Mouse (Mus musculus) heart, postnatal 10 days (tissue): Measurements from ENCODE around the gene Vsig8. TPM values are rescaled to one million over a fixed set of nuclear protein-coding genes. Genes with fewer than 3 reads are reported as not detected.

Experiments used
- DNase-seq, 2 experiments: peaks; one replicate each; pipeline ENCODE4 v3.0.0; 2021
- intact Hi-C: fragments of 180-260 bp; cut with DNase I; formaldehyde crosslinking; loops from one replicate; pipeline ENCODE4 v1.15.1; 2025
- total RNA-seq, 2 experiments: library from RNA; stranded (reverse); gene quantifications; 2 replicates each; pipeline ENCODE4 v1.2.3; 2021

Vsig8 gene
- total RNA-seq, 2 experiments from 2014 or later = 0.24 TPM; not detected in 1

DNA sequence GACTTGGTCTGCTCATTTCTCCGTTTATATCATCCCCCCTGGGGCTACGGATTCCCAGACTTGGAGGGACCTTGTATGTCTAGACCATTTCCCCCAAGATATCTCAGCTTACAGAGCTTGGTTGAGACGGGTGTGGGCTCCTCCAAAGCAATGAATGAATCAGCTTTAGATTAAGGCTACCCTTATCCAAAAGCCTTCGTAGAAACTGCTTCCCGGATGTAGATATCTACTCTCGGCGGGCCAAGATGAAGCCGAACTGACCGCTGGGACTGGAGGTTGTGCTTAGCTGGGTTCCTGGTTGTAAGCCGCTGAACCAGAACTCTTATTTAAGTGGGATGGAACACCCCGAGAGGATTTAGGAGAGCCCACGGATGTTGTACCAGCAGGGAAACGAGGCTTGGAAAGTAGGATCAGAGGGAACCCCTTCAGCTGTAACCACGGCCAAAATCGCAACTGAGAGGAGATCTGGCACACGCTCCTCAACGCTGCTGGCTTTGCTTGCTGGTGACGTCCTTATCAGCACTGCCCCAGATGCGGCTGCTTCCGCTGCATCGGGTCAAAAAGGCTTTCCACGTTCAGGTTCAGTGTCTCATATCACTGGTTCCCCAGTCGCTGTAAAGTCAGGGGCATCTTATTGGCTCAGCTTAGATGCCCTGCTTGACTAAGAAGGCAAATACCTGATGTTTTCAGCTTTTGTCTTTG lies 29.2 kb upstream of the Vsig8 start:
- intact Hi-C loops = no loop called here

DNA sequence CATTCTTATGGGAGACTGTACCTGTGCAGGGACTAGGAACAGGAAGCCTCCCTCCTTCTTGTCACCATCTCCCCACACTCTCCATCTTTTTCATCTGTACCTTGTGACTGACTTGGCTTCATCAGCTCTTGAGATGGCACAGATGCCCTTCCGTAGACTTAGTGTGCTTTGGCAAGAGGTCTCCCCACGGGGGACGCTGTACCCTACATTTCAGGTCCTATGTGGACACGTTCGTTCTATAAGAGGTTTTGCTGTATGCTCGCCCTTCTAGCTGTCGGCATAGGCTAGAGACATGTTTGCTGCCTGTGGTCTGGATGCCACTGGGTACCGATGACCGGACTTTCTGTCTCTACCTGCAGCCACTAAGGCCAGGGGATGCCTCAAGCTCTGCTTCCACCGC lies 28.3 kb upstream of the Vsig8 start:
- intact Hi-C loops = no loop called here
- DNase-seq = no peak

More for the DNA sequence above, 29.2 kb upstream of the Vsig8 start:
- DNase-seq = peak; percentile 71 to 80

GRCm38 (mm10) chr1:172528701-172529100 lies 27.0 kb upstream of the Vsig8 start:
- peak; percentile 93 to 98 for DNase-seq
- intact Hi-C loops = loop anchor here (1.0 kb wide), 3 partner anchors 35 to 105 kb away; no protein-coding TSS in a partner anchor

GRCm38 (mm10) chr1:172530544-172531220 lies 25.1 kb upstream of the Vsig8 start:
- intact Hi-C loops = no loop called here
- DNase-seq = peak in 1 of 2 experiments; percentile 36

DNA sequence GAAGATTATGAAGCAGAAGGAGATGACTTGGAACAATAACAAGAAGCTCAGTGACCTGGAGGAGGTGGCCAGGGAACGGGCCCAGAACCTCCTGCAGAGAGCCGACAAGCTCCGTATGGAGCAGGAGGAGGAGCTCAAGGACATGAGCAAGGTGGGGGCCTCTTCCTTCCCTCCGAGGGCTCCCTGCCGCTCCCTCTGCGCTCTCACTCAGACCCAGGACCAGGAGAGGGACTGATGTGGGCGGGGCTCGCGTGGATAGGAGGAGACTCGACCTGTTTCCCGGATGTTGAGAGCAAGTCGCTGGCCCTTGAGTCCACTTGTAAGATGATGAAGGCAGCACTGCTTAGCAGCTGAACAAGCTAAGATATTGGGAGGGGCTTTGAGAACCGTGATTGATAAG lies 23.2 kb upstream of the Vsig8 start:
- DNase-seq = peak in 1 of 2 experiments; percentile 38
- intact Hi-C loops = loop anchor here (2.0 kb wide), 1 partner anchor 16 kb away; no protein-coding TSS in a partner anchor

- DNase-seq = no peak
- intact Hi-C loops = no loop called here
Observed at GRCm38 (mm10) chr1:172535116-172535515, 20.6 kb upstream of the Vsig8 start.

DNA sequence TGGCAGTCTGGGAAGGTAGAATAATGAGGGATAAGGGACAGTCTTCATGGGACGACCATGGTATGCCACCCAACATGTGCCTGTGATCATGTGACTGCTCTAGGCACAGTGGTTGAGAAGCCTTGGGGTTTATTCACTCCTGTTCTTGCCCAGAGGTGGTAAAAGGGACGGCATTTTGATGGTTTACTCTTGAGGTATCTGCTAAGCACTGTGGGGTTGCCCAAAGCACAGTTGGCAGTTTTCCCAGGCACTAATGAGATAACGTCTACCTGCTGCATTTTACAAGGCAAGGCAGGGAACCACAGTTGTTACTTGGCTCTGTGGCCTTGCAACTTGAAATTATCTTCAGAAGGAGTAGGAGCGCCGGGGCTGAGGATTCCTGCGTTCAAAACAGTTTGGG lies 15.9 kb upstream of the Vsig8 start:
- DNase-seq = no peak
- intact Hi-C loops = no loop called here

- no peak for DNase-seq
Observed at GRCm38 (mm10) chr1:172540283-172540820, 15.4 kb upstream of the Vsig8 start.

GRCm38 (mm10) chr1:172546062-172546461 lies 9.7 kb upstream of the Vsig8 start:
- intact Hi-C loops = no loop called here
- DNase-seq = no peak

More at GRCm38 (mm10) chr1:172540283-172540820, 15.4 kb upstream of the Vsig8 start:
- intact Hi-C loops = no loop called here

DNA sequence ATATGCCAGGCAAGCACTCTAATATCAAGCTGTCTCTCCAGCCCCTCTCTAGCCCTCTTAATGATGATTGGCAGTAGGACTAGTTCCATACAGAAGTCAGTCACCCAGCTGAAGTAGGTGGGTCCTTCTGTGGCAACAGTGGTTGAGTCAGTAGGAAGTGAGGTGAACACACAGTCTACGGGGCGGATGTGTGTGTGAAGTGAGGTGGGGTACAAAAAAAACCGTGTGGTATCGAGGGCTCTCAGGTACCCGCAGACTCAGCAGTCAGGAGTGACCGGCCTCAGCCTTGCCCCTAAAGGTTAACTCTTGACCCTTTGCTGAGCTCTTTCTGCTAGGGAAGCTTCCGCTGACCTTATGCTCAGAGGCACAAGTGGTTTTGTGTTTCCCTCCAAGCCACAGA lies 7.2 kb upstream of the Vsig8 start:
- intact Hi-C loops = loop anchor here (2.0 kb wide), 1 partner anchor 16 kb away; no protein-coding TSS in a partner anchor
- DNase-seq = no peak

DNA sequence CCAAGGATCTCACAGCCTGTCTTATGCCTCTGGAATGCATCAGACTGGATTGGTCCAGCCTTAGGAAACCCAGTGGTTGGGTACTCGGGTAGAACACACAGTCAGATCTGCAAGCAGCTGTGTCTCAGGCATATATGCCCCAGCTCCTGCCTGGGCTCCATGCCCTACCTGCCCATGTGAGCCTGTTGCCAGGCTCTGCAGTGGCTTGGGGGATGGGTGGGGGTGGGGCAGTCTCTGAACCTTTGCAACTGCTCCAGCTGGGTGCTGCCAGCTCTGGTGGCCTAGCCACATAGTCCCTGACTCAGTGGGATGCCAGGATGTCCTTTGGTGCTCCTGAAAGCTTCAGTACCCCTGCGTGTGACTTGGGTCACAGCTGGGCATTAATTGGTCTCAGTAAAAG lies 6.4 kb upstream of the Vsig8 start:
- no peak for DNase-seq
- intact Hi-C loops = loop anchor here (2.0 kb wide), 1 partner anchor 17 kb away; no protein-coding TSS in a partner anchor

- no peak for DNase-seq
- intact Hi-C loops = loop anchor here (2.0 kb wide), 1 partner anchor 17 kb away; no protein-coding TSS in a partner anchor
Observed at GRCm38 (mm10) chr1:172549717-172550116, 6.0 kb upstream of the Vsig8 start.

GRCm38 (mm10) chr1:172550551-172550951 lies 5.2 kb upstream of the Vsig8 start:
- intact Hi-C loops = no loop called here
- DNase-seq = peak; percentile 58 to 64

DNA sequence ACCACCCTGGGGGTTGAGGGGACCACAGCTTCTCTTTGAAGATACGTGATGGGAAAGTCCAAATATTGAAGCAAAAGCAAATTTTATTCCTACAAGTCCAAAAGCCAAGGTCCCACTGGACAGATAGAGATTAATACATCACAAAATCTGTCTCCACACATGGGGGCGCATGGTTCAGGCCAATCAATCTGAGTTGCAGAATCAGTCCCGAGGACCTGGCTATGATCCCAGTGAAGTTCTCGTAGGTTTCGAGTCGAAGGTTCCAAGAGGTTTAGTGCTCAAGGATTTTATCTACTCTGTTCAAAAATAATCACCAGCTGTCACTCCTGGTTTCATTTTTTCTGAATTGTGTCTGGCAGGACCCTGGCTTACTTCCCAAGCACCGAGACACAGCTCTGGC lies 4.7 kb upstream of the Vsig8 start:
- DNase-seq = no peak
- intact Hi-C loops = no loop called here

GRCm38 (mm10) chr1:172552623-172553022 lies 3.1 kb upstream of the Vsig8 start:
- peak in 1 of 2 experiments; percentile 38 for DNase-seq
- intact Hi-C loops = no loop called here

- DNase-seq = peak; percentile 80 to 84
- intact Hi-C loops = loop anchor here (1.0 to 5.0 kb wide), 2 partner anchors 35 to 49 kb away; no protein-coding TSS in a partner anchor
Observed at GRCm38 (mm10) chr1:172562641-172563464, 7.1 kb downstream of the Vsig8 start.

DNA sequence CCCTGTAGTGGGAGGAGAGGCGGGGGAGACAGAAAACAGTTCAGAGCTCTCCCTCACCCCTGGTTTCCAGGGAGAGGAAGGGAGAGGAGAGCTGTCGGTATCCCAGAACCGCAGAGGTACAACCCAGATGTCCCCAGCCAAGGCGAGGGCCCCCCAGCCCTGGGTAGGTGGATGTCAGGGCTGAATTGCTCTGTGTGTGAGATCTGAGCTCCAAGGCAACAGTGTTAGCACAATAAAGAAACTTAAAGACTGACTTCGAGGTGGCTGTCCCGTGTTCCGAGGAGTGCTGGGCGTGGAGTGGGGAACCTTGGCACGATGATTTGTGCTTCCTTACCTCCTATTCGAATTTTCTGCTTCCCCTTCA lies 7.7 kb downstream of the Vsig8 start:
- intact Hi-C loops = loop anchor here (1.0 to 5.0 kb wide), 2 partner anchors 35 to 49 kb away; no protein-coding TSS in a partner anchor

GRCm38 (mm10) chr1:172566131-172566530 lies 10.4 kb downstream of the Vsig8 start:
- intact Hi-C loops = no loop called here
- no peak for DNase-seq

More for the DNA sequence above, 7.7 kb downstream of the Vsig8 start:
- no peak for DNase-seq

GRCm38 (mm10) chr1:172567758-172568157 lies 12.0 kb downstream of the Vsig8 start:
- intact Hi-C loops = no loop called here
- no peak for DNase-seq

DNA sequence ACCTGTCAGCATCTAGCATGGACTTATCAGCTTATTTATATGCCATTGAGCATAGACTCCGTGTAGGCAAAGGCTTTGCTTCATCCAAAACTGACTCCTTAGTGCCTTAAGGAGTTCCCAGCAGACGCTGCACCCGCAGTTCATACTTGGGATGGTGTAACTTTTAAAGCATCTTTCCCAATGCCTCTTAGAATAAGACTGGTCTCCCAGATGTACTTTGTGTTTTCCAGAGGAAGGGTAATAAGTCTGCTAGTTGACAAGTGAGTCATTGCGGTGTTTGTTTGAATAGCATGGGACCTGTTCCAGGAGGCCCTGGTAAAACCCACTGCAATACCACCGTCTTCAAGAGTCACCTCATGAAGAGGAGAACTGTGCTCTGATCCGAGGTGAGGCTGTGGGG lies 24.4 kb downstream of the Vsig8 start:
- intact Hi-C loops = no loop called here
- DNase-seq = no peak

GRCm38 (mm10) chr1:172582436-172582835 lies 26.7 kb downstream of the Vsig8 start:
- intact Hi-C loops = no loop called here
- no peak for DNase-seq
